Comparison of ENCODE assay signal across 33 mouse cellular contexts in genomic region chr4:128769569-128770355, GRCm38 (mm10). TPM values are rescaled to one million over a fixed set of nuclear protein-coding genes. Genes with fewer than 3 reads are reported as not detected.
DNase-seq lines count a peak whose midpoint lies in the region; ATAC-seq and TF ChIP-seq lines count a peak whose summit lies in the region.
"Had no signal": no experiment of that assay in that cellular context is flagged by ENCODE, and none has a peak within 500 bp of the region (broad histone marks: within the 10 kb centered on the region; RNA-seq: fewer than 3 reads in every experiment).

No protein-coding gene starts in this region.

- H3K9me3 ChIP-seq in heart, embryonic 14.5 days (ENCODE audit: control insufficient read depth, low read length), result no peaks in the 10 kb centered on the region
- H3K9me3 ChIP-seq in stomach, postnatal 0 days (ENCODE audit: control insufficient read depth, low read length), result no peaks in the 10 kb centered on the region
- H3K9me3 ChIP-seq in forebrain, embryonic 15.5 days, result no peaks in the 10 kb centered on the region
- H3K9me3 ChIP-seq: embryonic facial prominence, embryonic 10.5 days; embryonic facial prominence, embryonic 13.5 days; forebrain, embryonic 12.5 days; G1E; heart, embryonic 12.5 days had no signal

- no peaks in the 10 kb centered on the region for H3K27me3 ChIP-seq in heart, embryonic 14.5 days (ENCODE audit: control insufficient read depth, insufficient read depth, low read length)
- H3K27me3 ChIP-seq in heart, adult 2 months (ENCODE audit: control insufficient read depth, insufficient read depth, low read length), result no peaks in the 10 kb centered on the region
- no peaks in the 10 kb centered on the region for H3K27me3 ChIP-seq in stomach, postnatal 0 days (ENCODE audit: control insufficient read depth, insufficient read depth, low read length)
- no peaks in the 10 kb centered on the region for H3K27me3 ChIP-seq in forebrain, embryonic 15.5 days
- H3K27me3 ChIP-seq: CH12.LX; embryonic facial prominence, embryonic 13.5 days; forebrain, embryonic 12.5 days; heart, embryonic 12.5 days had no signal

- WGBS in heart, embryonic 14.5 days, result 69% methylated on average over 13 of the region's 13 CpGs
- 63% methylated on average over 13 of the region's 13 CpGs for WGBS in heart, adult 2 months
- 47% methylated on average over 13 of the region's 13 CpGs for WGBS in lung, adult 2 months
- 52% methylated on average over 13 of the region's 13 CpGs for WGBS in stomach, postnatal 0 days
- WGBS in forebrain, embryonic 15.5 days, result 81% methylated on average over 13 of the region's 13 CpGs

- H3K4me2 ChIP-seq in heart, embryonic 14.5 days (ENCODE audit: low read length), result no peak overlapping the region
- no peak overlapping the region for H3K4me2 ChIP-seq in stomach, postnatal 0 days (replicated peaks; ENCODE audit: low read depth)
- H3K4me2 ChIP-seq in forebrain, embryonic 15.5 days (replicated peaks), result no peak overlapping the region
- H3K4me2 ChIP-seq: embryonic facial prominence, embryonic 13.5 days; forebrain, embryonic 12.5 days; heart, embryonic 12.5 days; hindbrain, embryonic 14.5 days had no signal

- H3K4me3 ChIP-seq in heart, embryonic 14.5 days (ENCODE audit: control insufficient read depth in 1 of 2, insufficient read depth in 1 of 2, low read depth in 1 of 2, low read length in 2 of 2), result no peak overlapping the region
- no peak overlapping the region for H3K4me3 ChIP-seq in heart, adult 2 months
- no peak overlapping the region for H3K4me3 ChIP-seq in lung, adult 2 months (replicated peaks; ENCODE audit: extremely low read depth, low read depth, low read length)
- H3K4me3 ChIP-seq in stomach, postnatal 0 days (ENCODE audit: low read depth, low read length), result no peak overlapping the region
- no peak overlapping the region for H3K4me3 ChIP-seq in forebrain, embryonic 15.5 days
- H3K4me3 ChIP-seq: embryonic facial prominence, embryonic 10.5 days; embryonic facial prominence, embryonic 13.5 days; erythroblast, embryonic 14.5 days; forebrain, embryonic 12.5 days; heart, embryonic 12.5 days had no signal

- H3K4me1 ChIP-seq in heart, embryonic 14.5 days (ENCODE audit: control insufficient read depth in 2 of 2, insufficient read depth in 2 of 2, low read length in 2 of 2), result peaks cover 11 to 13% of the 10 kb centered on the region in 2 experiments
- peaks cover 4% of the 10 kb centered on the region for H3K4me1 ChIP-seq in heart, adult 2 months (ENCODE audit: control insufficient read depth, insufficient read depth, low read length)
- peaks cover 9% of the 10 kb centered on the region for H3K4me1 ChIP-seq in lung, adult 2 months (ENCODE audit: control insufficient read depth, insufficient read depth, low read length)
- no peaks in the 10 kb centered on the region for H3K4me1 ChIP-seq in stomach, postnatal 0 days (replicated peaks; ENCODE audit: control insufficient read depth, insufficient read depth)
- H3K4me1 ChIP-seq in forebrain, embryonic 15.5 days, result no peaks in the 10 kb centered on the region
- H3K4me1 ChIP-seq: forebrain, embryonic 12.5 days had no signal

- no peak for TF ChIP-seq EP300 in heart, adult 2 months (IDR thresholded peaks at IDR 0.05; ENCODE audit: insufficient read depth, low read depth, low read length)
- TF ChIP-seq EP300 in stomach, postnatal 0 days (optimal IDR thresholded peaks at IDR 0.05), result no peak

- no peak overlapping the region for H3K9ac ChIP-seq in heart, embryonic 14.5 days (ENCODE audit: low read length)
- no peak overlapping the region for H3K9ac ChIP-seq in heart, adult 2 months (ENCODE audit: low read depth, low read length)
- H3K9ac ChIP-seq in stomach, postnatal 0 days (ENCODE audit: low read length), result no peak overlapping the region
- no peak overlapping the region for H3K9ac ChIP-seq in forebrain, embryonic 15.5 days (replicated peaks)
- H3K9ac ChIP-seq: embryonic facial prominence, embryonic 13.5 days; forebrain, embryonic 12.5 days; heart, embryonic 12.5 days; hindbrain, embryonic 14.5 days had no signal

- no peaks in the 10 kb centered on the region for H3K79me2 ChIP-seq in heart, adult 2 months (replicated peaks; ENCODE audit: control insufficient read depth, insufficient read depth, low read length)

- 0 out of 2 replicates have a peak, but pooled peaks have one; percentile 48 for ATAC-seq in heart, embryonic 14.5 days (ENCODE audit: insufficient number of reproducible peaks, insufficient read depth, low FRiP score, low read depth)
- ATAC-seq in stomach, postnatal 0 days (ENCODE audit: low FRiP score, low TSS enrichment), result peak; percentile 74
- no peak for ATAC-seq in forebrain, embryonic 15.5 days (replicated peaks)
- ATAC-seq: activated CD4-positive, CD25-positive, alpha-beta regulatory T cell, adult 4 months; forebrain, embryonic 16.5 days; hindbrain, postnatal 0 days; inflammation-experienced regulatory T-cells, adult 6 months; intestine, embryonic 16.5 days had no signal

- no peak for TF ChIP-seq POLR2A in heart, adult 2 months (IDR thresholded peaks at IDR 0.05; ENCODE audit: insufficient read depth, low read depth, low read length)
- no peak for TF ChIP-seq POLR2A in lung, adult 2 months (IDR thresholded peaks at IDR 0.05; ENCODE audit: borderline replicate concordance, extremely low read depth, low read depth, low read length)

- intact Hi-C loops in heart, adult 2 months (cut with DNase I), result loop anchor here (10.0 kb wide), 1 partner anchor 155 kb away; the partner anchor contains the start of genes Tlr12 and Zscan20

- DNase-seq in heart, adult 2 months, result no peak
- peak; percentile 27 to 58 for DNase-seq in lung, adult 18-20 months
- DNase-seq in lung, adult 2 months, result no peak
- DNase-seq in lung, postnatal 36 days, result peak; percentile 50
- no peak for DNase-seq in lung, postnatal 14 days
- DNase-seq in stomach, postnatal 0 days (ENCODE audit: low spot score), result no peak
- DNase-seq: adrenal gland, postnatal 10 days; adrenal gland, postnatal 36 days; B cell, adult 2 months; cerebellum, adult 18-20 months; cerebellum, adult 9-10 months; cerebellum, postnatal 14 days; gastrocnemius, postnatal 10 days; gastrocnemius, postnatal 36 days; heart, postnatal 14 days had no signal

- H3K36me3 ChIP-seq in heart, embryonic 14.5 days (ENCODE audit: control insufficient read depth, insufficient read depth, low read length), result peaks cover 26% of the 10 kb centered on the region
- no peaks in the 10 kb centered on the region for H3K36me3 ChIP-seq in heart, adult 2 months (ENCODE audit: control insufficient read depth, insufficient read depth, low read length)
- peaks cover 12% of the 10 kb centered on the region for H3K36me3 ChIP-seq in stomach, postnatal 0 days (ENCODE audit: control insufficient read depth, insufficient read depth, low read length)
- H3K36me3 ChIP-seq in forebrain, embryonic 15.5 days, result peaks cover 28% of the 10 kb centered on the region

- H3K27ac ChIP-seq in heart, embryonic 14.5 days (replicated peaks in 1 of 2; ENCODE audit: control insufficient read depth in 1 of 2, insufficient read depth in 1 of 2, low read depth in 2 of 2, low read length in 2 of 2), result no peak overlapping the region
- no peak overlapping the region for H3K27ac ChIP-seq in heart, adult 2 months
- no peak overlapping the region for H3K27ac ChIP-seq in stomach, postnatal 0 days (replicated peaks)
- H3K27ac ChIP-seq in forebrain, embryonic 15.5 days (replicated peaks), result no peak overlapping the region
- H3K27ac ChIP-seq: embryonic facial prominence, embryonic 10.5 days; embryonic facial prominence, embryonic 13.5 days; forebrain, embryonic 12.5 days; hindbrain, embryonic 14.5 days; hindbrain, postnatal 0 days had no signal

- no peak for TF ChIP-seq CTCF in heart, adult 2 months (IDR thresholded peaks at IDR 0.05)
- TF ChIP-seq CTCF in lung, adult 2 months (IDR thresholded peaks at IDR 0.05; ENCODE audit: insufficient read depth, low read length), result no peak
- no peak for TF ChIP-seq CTCF in stomach, postnatal 0 days (IDR thresholded peaks at IDR 0.05; ENCODE audit: low read depth)

RNA-seq across cellular contexts. Expression of gene A3galt2, which starts 14.6 kb away (rescaled TPM):
- polyA plus RNA-seq in heart, embryonic 14.5 days (2014; fragmentation: Nextera tagmentation; extraction: Ambion mirVana), result 0.12 and 0.13 TPM in 2 replicates
- total RNA-seq in heart, adult 2 months (2021), result under 1 TPM; 0.08 to 0.16 TPM
- polyA plus RNA-seq in heart, adult 2 months (2012; rRNA removed), result 0.15 and 0.37 TPM in 2 replicates
- 0.34 and 0.58 TPM in 2 replicates for polyA plus RNA-seq in lung, adult 2 months (2012; rRNA removed)
- 0.02 TPM in 1 of 2 replicates, not detected in the other for polyA plus RNA-seq in stomach, postnatal 0 days (2015; fragmentation: Nextera tagmentation; extraction: Ambion mirVana)
- 0.45 and 0.61 TPM in 2 replicates for polyA plus RNA-seq in forebrain, embryonic 15.5 days (2015; fragmentation: Nextera tagmentation; extraction: Ambion mirVana)
- total RNA-seq: gastrocnemius, adult 18-20 months; granulocyte monocyte progenitor cell, adult 5-6 weeks; hematopoietic stem cell, adult 5-6 weeks had no signal
- polyA plus RNA-seq: activated CD4-positive, CD25-positive, alpha-beta regulatory T cell, adult 4 months; erythroblast, embryonic 14.5 days; G1E had no signal

RNA-seq across cellular contexts. Expression of gene Zfp362, which starts 36.1 kb away (rescaled TPM):
- polyA plus RNA-seq in heart, embryonic 14.5 days (2014; fragmentation: Nextera tagmentation; extraction: Ambion mirVana), result 14.8 and 17.6 TPM in 2 replicates
- 10 to 100 TPM; 11.9 to 12.8 TPM for total RNA-seq in heart, adult 2 months (2021)
- 13.2 and 18.8 TPM in 2 replicates for polyA plus RNA-seq in heart, adult 2 months (2012; rRNA removed)
- 43.8 and 48.8 TPM in 2 replicates for polyA plus RNA-seq in lung, adult 2 months (2012; rRNA removed)
- polyA plus RNA-seq in stomach, postnatal 0 days (2015; fragmentation: Nextera tagmentation; extraction: Ambion mirVana), result 11.3 and 13.9 TPM in 2 replicates
- 45.5 and 51.3 TPM in 2 replicates for polyA plus RNA-seq in forebrain, embryonic 15.5 days (2015; fragmentation: Nextera tagmentation; extraction: Ambion mirVana)

Comparison
In these comparisons a context has a peak if more than half of its experiments do, and no peak if none do; other contexts are left out.
1. DNase-seq: peak in lung, adult 18-20 months (2 of 2) and lung, postnatal 36 days (single experiment); none in heart, adult 2 months (0 of 2), lung, adult 2 months (single experiment), lung, postnatal 14 days (single experiment) and stomach, postnatal 0 days (single experiment).